Mouse (Mus musculus) liver, embryonic 16.5 days (tissue): ENCODE measurements around the gene Adar. TPM values are rescaled to one million over a fixed set of nuclear protein-coding genes. Genes with fewer than 3 reads are reported as not detected.

Experiments used
- ATAC-seq: fragments of 200-750 bp; cut with Nextera tagmentation; 2 replicates; pipeline ENCODE4 v1.8.0; 2017; ENCODE audit warnings: low read depth, mild to moderate bottlenecking, moderate number of reproducible peaks, moderate library complexity
- H3K27ac ChIP-seq: fragments of 300-500 bp; sonication (generic); 2 replicates; pipeline ENCODE4 v1.5.1; 2014; ENCODE audit warnings: mild to moderate bottlenecking, low read length
- H3K27me3 ChIP-seq: fragments of 300-500 bp; sonication (generic); 2 replicates; pipeline ENCODE4 v1.6.1; 2014; ENCODE audit warnings: low read depth, low read length, mixed read lengths; ENCODE audit not compliant: control insufficient read depth, insufficient read depth
- H3K36me3 ChIP-seq: fragments of 300-500 bp; sonication (generic); 2 replicates; pipeline ENCODE4 v1.6.1; 2014; ENCODE audit warnings: mild to moderate bottlenecking; ENCODE audit not compliant: control insufficient read depth, insufficient read depth
- H3K4me1 ChIP-seq: fragments of 300-500 bp; sonication (generic); 2 replicates; pipeline ENCODE4 v1.6.1; 2014; ENCODE audit warnings: low read depth, low read length, mixed read lengths; ENCODE audit not compliant: control insufficient read depth
- H3K4me2 ChIP-seq: fragments of 300-500 bp; sonication (generic); 2 replicates; pipeline ENCODE4 v1.6.1; 2014; ENCODE audit warnings: low read depth, low read length, mixed read lengths
- H3K4me3 ChIP-seq: fragments of 300-500 bp; sonication (generic); 2 replicates; pipeline ENCODE4 v1.5.1; 2014; ENCODE audit warnings: low read depth, mild to moderate bottlenecking, low read length
- H3K9ac ChIP-seq: fragments of 300-500 bp; sonication (generic); 2 replicates; pipeline ENCODE4 v1.6.1; 2014; ENCODE audit warnings: low read depth, low read length
- H3K9me3 ChIP-seq: fragments of 300-500 bp; sonication (generic); replicated peaks from 2 replicates; pipeline ENCODE4 v1.6.1; 2016; ENCODE audit warnings: low read length; ENCODE audit not compliant: control insufficient read depth
- WGBS: fragments of 180-500 bp; shearing (Covaris S2); extraction: QIAGEN DNeasy Blood & Tissue Kit; methylation state at CpG from one replicate; pipeline ENCODE4 v1.1.7; 2014; ENCODE audit not compliant: insufficient replicate concordance; 5-methylcytosine and 5-hydroxymethylcytosine counted together
- polyA plus RNA-seq: library from polyadenylated mRNA; unstranded; fragments of >200 nt; fragmentation: Nextera tagmentation; extraction: Ambion mirVana; gene quantifications from 2 replicates; pipeline ENCODE4 v1.2.1, GENCODE M21; 2015

Gene Adar
- polyA plus RNA-seq, 1 experiment from 2014 or later = 6.9 TPM

GRCm38 (mm10) chr3:89764119-89764724 is 49.4 kb downstream of the Adar start, which contains the start of gene Chrnb2:
TSS of gene Chrnb2 (minus strand) at chr3:89764632.
- H3K4me3 ChIP-seq = no peak within 1 kb of the TSS
- ATAC-seq = peak; percentile 48; the same call in 1 of the 2 replicates
- peaks cover 25% of the 10 kb centered on the region for H3K27me3 ChIP-seq
- H3K27ac ChIP-seq = no peak within 1 kb of the TSS
- H3K36me3 ChIP-seq = no peaks in the 10 kb centered on the region
- WGBS = 1% methylated on average over 36 of the region's 36 CpGs
- no peak within 1 kb of the TSS for H3K9ac ChIP-seq
- H3K4me1 ChIP-seq = peaks cover 2% of the 10 kb centered on the region; the same call in 1 of the 2 replicates
- no peak within 1 kb of the TSS for H3K4me2 ChIP-seq
- H3K9me3 ChIP-seq = no peaks in the 10 kb centered on the region

- no peaks in the 10 kb centered on the region for H3K36me3 ChIP-seq
- H3K9ac ChIP-seq = no peak overlapping the region
- 58% methylated on average over 7 of the region's 7 CpGs for WGBS
- H3K9me3 ChIP-seq = no peaks in the 10 kb centered on the region
- no peak overlapping the region for H3K27ac ChIP-seq
- H3K27me3 ChIP-seq = peaks cover 5% of the 10 kb centered on the region
- H3K4me1 ChIP-seq = peaks cover 30% of the 10 kb centered on the region
- no peak for ATAC-seq
- no peak overlapping the region for H3K4me2 ChIP-seq
- H3K4me3 ChIP-seq = no peak overlapping the region
These were observed 54.8 kb downstream of the Adar start for GRCm38 (mm10) chr3:89769584-89769983.

GRCm38 (mm10) chr3:89770425-89771002 is 55.7 kb downstream of the Adar start:
- H3K4me2 ChIP-seq = no peak overlapping the region
- H3K4me1 ChIP-seq = peaks cover 39% of the 10 kb centered on the region
- no peak overlapping the region for H3K27ac ChIP-seq
- H3K4me3 ChIP-seq = no peak overlapping the region
- no peaks in the 10 kb centered on the region for H3K36me3 ChIP-seq
- no peak for ATAC-seq
- no peak overlapping the region for H3K9ac ChIP-seq
- H3K27me3 ChIP-seq = no peaks in the 10 kb centered on the region
- H3K9me3 ChIP-seq = no peaks in the 10 kb centered on the region
- WGBS = 27% methylated on average over 2 of the region's 2 CpGs

- Histone ChIP-seq H3K27ac (peak overlapping the region; percentile 89), H3K4me3 (peak overlapping the region; percentile 91), H3K4me1 (peaks cover 39% of the 10 kb centered on the region), H3K9ac (peak overlapping the region; percentile 94), H3K4me2 (peak overlapping the region; percentile 100), H3K36me3 (peaks cover 12% of the 10 kb centered on the region), H3K9me3 (no peaks in the 10 kb centered on the region), H3K27me3 (no peaks in the 10 kb centered on the region)
- WGBS = under 1% methylated on average over 17 of the region's 17 CpGs
- peak; percentile 52 for ATAC-seq
These were observed 57.8 kb downstream of the Adar start for GRCm38 (mm10) chr3:89772588-89772967.

GRCm38 (mm10) chr3:89772968-89773709 is 58.3 kb downstream of the Adar start, which contains the start of gene Ube2q1:
TSS of gene Ube2q1 (plus strand) at chr3:89773616.
- Histone ChIP-seq H3K4me3 (peak within 1 kb of the TSS; percentile 91), H3K36me3 (peaks cover 14% of the 10 kb centered on the region), H3K4me2 (peak within 1 kb of the TSS; percentile 100), H3K9ac (peak within 1 kb of the TSS; percentile 94), H3K27ac (peak within 1 kb of the TSS; percentile 89), H3K4me1 (peaks cover 39% of the 10 kb centered on the region), H3K9me3 (no peaks in the 10 kb centered on the region), H3K27me3 (no peaks in the 10 kb centered on the region)
- 2% methylated on average over 71 of the region's 90 CpGs for WGBS
- peak; percentile 86 for ATAC-seq

GRCm38 (mm10) chr3:89773740-89774211 is 59.0 kb downstream of the Adar start:
- peak; percentile 22 for ATAC-seq
- WGBS = under 1% methylated on average over 36 of the region's 37 CpGs
- peak overlapping the region; percentile 91 for H3K4me3 ChIP-seq
- peak overlapping the region; percentile 94 for H3K9ac ChIP-seq
- no peaks in the 10 kb centered on the region for H3K27me3 ChIP-seq
- peaks cover 20% of the 10 kb centered on the region for H3K36me3 ChIP-seq
- peaks cover 39% of the 10 kb centered on the region for H3K4me1 ChIP-seq
- peak overlapping the region; percentile 89 for H3K27ac ChIP-seq
- peak overlapping the region; percentile 100 for H3K4me2 ChIP-seq
- H3K9me3 ChIP-seq = no peaks in the 10 kb centered on the region

- ATAC-seq = no peak
- Histone ChIP-seq H3K27me3 (no peaks in the 10 kb centered on the region), H3K9me3 (no peaks in the 10 kb centered on the region), H3K9ac (peak overlapping the region; percentile 94), H3K36me3 (peaks cover 23% of the 10 kb centered on the region), H3K27ac (peak overlapping the region; percentile 89), H3K4me3 (peak overlapping the region; percentile 91), H3K4me2 (peak overlapping the region; percentile 100), H3K4me1 (peaks cover 39% of the 10 kb centered on the region)
- WGBS = 24% methylated on average over 15 of the region's 15 CpGs
These were observed 59.6 kb downstream of the Adar start for GRCm38 (mm10) chr3:89774236-89774960.

- no peak overlapping the region for H3K4me2 ChIP-seq
- no peak overlapping the region for H3K9ac ChIP-seq
- WGBS = 72% methylated on average over 4 of the region's 4 CpGs
- no peak overlapping the region for H3K4me3 ChIP-seq
- H3K27me3 ChIP-seq = no peaks in the 10 kb centered on the region
- H3K9me3 ChIP-seq = no peaks in the 10 kb centered on the region
- H3K36me3 ChIP-seq = peaks cover 37% of the 10 kb centered on the region
- ATAC-seq = no peak
- no peak overlapping the region for H3K27ac ChIP-seq
- peaks cover 32% of the 10 kb centered on the region for H3K4me1 ChIP-seq
These were observed 61.2 kb downstream of the Adar start for GRCm38 (mm10) chr3:89776001-89776400.
